Mouse (Mus musculus) E14TG2a.4 (cell line): ENCODE measurements at regions not wholly inside any gene's neighbourhood (a gene's known extent, or its start where the extent isn't known, plus 50 kb on each side); places are given as distances from the start of the nearest gene placed in this dataset.
A peak's percentile ranks its signal among the peaks of the same experiment; 100 is the strongest.

ENCODE experiments used
- H3K27me3 ChIP-seq: 2 replicates; pipeline ENCODE4 v1.6.1; 2014; ENCODE audit warnings: low read length, control low read depth; ENCODE audit not compliant: insufficient read depth
- H3K36me3 ChIP-seq: 2 replicates; pipeline ENCODE4 v1.6.1; 2014; ENCODE audit warnings: low read length, control low read depth; ENCODE audit not compliant: insufficient read depth
- H3K4me1 ChIP-seq: replicated peaks from 2 replicates; pipeline ENCODE4 v1.6.1; 2014; ENCODE audit warnings: low read depth, low read length, control low read depth
- H3K4me3 ChIP-seq: replicated peaks from 2 replicates; pipeline ENCODE4 v1.5.1; 2014; ENCODE audit warnings: mild to moderate bottlenecking, low read length
- H3K9me3 ChIP-seq: 2 replicates; pipeline ENCODE4 v1.6.1; 2014; ENCODE audit warnings: low read length, control low read depth
- CTCF ChIP-seq: conservative IDR thresholded peaks from 2 replicates; pipeline ENCODE4 v1.5.1; 2014; ENCODE audit warnings: low read length
- NANOG ChIP-seq: IDR thresholded peaks from 2 replicates; pipeline ENCODE4 v1.6.1; 2014; ENCODE audit warnings: borderline replicate concordance, low read length, mixed read lengths
- POU5F1 ChIP-seq: IDR thresholded peaks from 2 replicates; pipeline ENCODE4 v1.6.1; 2014; ENCODE audit warnings: low read length, borderline replicate concordance

DNA sequence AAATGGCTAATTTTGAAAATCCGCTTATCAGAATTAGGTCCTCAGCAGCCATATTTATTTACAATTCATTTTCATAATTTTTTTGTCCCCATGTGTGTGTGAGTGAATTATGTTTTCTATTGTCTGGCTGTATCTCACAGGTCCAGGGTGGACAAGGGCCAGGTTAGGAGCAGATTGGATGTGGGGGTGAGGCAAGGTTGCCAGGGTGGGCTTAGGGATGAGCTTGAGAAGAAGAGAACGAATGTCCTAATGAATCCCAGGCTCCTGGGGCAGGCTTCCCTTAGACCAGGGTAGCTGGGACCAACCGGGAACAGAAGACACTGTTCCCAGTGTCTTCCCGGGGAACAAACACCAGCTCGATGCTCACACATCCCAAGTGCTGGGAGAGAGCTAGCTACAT, 61.2 kb upstream of the Unc5a start:
- Histone ChIP-seq H3K4me3 (peak overlapping the region; percentile 57; the same call in 1 of the 2 replicates), H3K4me1 (peaks cover 41% of the 10 kb centered on the region), H3K36me3 (no peaks in the 10 kb centered on the region), H3K27me3 (peaks cover 50% of the 10 kb centered on the region), H3K9me3 (no peaks in the 10 kb centered on the region)
- TF ChIP-seq NANOG (no peak), POU5F1 (no peak), CTCF (no peak)

DNA sequence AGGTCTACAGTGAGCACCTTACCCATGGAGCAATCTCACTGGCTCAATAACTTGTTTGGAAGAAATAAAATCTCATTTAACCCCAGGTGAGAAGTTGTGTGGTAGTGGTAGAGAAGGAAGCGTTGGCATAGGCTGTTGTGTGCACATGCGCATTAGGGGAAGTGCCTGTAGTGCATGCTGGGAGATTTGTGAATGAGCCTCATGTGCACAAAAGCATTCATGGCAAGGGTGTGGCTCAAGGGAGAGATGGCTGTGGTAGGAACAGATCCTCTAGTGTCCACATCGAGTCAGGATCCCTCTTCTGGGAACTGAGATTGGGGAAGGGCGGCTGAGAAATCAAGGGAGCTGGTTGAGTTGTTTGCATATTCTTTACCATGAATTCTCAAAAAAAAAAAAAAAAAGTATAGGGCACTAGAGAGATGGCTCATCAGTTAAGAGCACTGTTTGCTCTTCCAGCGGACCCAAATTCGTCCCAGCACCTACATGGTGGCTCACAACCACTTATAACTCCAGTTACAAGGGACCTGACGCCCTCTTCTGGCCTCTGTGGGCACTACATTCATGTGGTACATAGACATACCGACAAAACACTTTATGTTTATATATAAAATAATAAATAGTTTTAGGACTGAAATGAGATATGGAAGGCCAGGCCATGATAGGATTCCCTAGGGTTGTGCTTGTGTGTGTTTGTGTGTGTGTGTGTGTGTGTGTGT, 59.4 kb upstream of the Unc5a start:
- Histone ChIP-seq H3K9me3 (no peaks in the 10 kb centered on the region), H3K4me3 (no peak overlapping the region), H3K36me3 (no peaks in the 10 kb centered on the region), H3K4me1 (peaks cover 29% of the 10 kb centered on the region), H3K27me3 (peaks cover 43% of the 10 kb centered on the region)
- peak; percentile 41 for TF ChIP-seq CTCF
- TF ChIP-seq NANOG = no peak

DNA sequence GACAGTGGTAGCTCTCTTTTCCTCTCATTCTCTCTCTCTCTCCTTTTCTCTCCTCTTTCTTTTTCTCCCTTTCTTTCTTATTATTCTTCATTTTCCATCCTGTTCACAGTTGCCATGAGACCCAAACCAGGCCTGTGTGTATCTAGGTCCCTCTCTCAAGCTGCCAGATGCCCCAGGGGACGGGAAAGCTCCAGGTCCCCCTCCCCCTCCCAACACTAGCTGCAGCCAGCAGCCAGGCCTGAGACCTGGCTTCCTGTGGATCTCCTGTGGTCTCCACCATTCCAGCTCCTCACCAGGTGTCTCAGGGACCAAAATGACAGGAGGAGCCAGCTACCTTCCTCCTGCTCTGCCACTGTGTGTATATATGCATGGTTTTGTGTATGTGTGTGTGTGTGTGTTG, 56.6 kb upstream of the Unc5a start:
- TF ChIP-seq CTCF = no peak
- TF ChIP-seq NANOG = no peak
- TF ChIP-seq POU5F1 = no peak
- Histone ChIP-seq H3K9me3 (no peaks in the 10 kb centered on the region), H3K4me3 (no peak overlapping the region), H3K36me3 (no peaks in the 10 kb centered on the region), H3K27me3 (peaks cover 29% of the 10 kb centered on the region), H3K4me1 (peaks cover 30% of the 10 kb centered on the region)

DNA sequence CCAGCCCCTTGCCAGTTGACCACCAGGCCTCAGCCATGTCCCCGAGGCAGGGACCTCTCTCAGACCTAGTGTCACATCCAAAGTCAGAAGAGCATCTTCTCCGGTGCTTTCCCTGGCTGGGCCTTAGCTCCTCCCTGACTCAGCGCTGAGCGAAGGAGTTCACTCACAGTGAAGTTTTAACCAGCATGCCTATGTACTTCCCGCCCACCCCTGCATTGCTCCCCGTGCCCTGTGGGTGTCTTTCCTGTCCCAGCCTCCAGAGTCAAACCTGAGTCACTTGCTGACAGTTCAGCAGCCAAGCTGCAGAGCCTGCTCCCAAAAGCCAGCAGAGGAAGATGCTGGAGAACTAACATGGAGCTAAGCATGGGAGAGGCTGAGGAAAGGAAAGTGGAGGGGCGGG, 55.6 kb upstream of the Unc5a start:
- no peaks in the 10 kb centered on the region for H3K36me3 ChIP-seq
- H3K4me1 ChIP-seq = peaks cover 22% of the 10 kb centered on the region
- TF ChIP-seq POU5F1 = no peak
- no peak for TF ChIP-seq CTCF
- no peak for TF ChIP-seq NANOG
- no peaks in the 10 kb centered on the region for H3K9me3 ChIP-seq
- H3K27me3 ChIP-seq = peaks cover 26% of the 10 kb centered on the region
- H3K4me3 ChIP-seq = no peak overlapping the region

DNA sequence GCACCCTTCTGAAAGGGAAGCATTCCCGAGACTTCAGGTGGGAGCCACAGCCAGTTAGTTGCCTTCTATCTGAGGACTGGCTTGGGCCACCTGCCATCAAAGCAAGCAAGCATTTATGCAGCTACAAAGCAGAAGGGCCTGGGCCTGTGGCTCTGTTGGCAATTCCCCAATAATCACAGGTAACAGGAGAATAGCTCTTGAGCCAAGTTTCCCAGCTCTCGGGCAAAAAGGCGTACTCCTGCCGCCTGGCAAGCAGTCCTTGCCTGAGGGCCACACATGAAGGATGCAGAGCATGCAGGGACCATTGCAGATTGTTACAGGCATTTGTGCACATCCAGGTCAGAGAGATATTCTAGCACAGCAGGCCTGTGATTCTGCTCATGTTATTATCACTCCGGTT, 53.2 kb upstream of the Unc5a start:
- no peaks in the 10 kb centered on the region for H3K36me3 ChIP-seq
- peaks cover 17% of the 10 kb centered on the region for H3K4me1 ChIP-seq
- no peak overlapping the region for H3K4me3 ChIP-seq
- peaks cover 20% of the 10 kb centered on the region for H3K27me3 ChIP-seq
- peaks cover 3% of the 10 kb centered on the region; the same call in 1 of the 2 replicates for H3K9me3 ChIP-seq
- TF ChIP-seq CTCF (no peak), POU5F1 (no peak), NANOG (no peak)
